Mouse (Mus musculus): ENCODE measurements around the gene Syndig1.
A peak's percentile ranks its signal among the peaks of the same experiment; 100 is the strongest.

Gene Syndig1

DNA sequence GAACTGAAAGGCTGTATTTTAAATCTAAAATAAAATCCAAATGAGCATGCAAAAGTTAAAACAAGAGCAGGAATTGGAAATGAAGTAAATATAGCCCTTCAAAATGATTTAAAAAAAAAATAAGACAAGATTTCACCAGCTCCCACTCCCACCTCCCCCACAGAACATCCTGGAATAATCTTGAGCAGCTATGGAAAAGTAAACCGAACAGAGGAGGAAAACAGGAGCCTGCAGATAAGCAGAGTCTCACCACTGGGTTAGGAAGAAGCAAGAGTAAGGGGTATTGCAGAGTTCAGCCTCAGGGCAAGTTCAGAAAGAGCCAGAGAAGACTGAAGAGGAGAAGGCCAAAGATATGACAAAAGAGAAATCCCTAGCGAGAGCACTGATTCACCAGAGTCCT, 48.9 kb downstream of the Syndig1 start:
- no peak for DNase-seq

- DNase-seq, result no peak
These were observed 58.6 kb downstream of the Syndig1 start for GRCm38 (mm10) chr2:149887634-149888033.

- DNase-seq, result no peak
These were observed 62.6 kb downstream of the Syndig1 start for GRCm38 (mm10) chr2:149891647-149892046.

GRCm38 (mm10) chr2:149896337-149896736, 67.3 kb downstream of the Syndig1 start:
- DNase-seq, result no peak

DNA sequence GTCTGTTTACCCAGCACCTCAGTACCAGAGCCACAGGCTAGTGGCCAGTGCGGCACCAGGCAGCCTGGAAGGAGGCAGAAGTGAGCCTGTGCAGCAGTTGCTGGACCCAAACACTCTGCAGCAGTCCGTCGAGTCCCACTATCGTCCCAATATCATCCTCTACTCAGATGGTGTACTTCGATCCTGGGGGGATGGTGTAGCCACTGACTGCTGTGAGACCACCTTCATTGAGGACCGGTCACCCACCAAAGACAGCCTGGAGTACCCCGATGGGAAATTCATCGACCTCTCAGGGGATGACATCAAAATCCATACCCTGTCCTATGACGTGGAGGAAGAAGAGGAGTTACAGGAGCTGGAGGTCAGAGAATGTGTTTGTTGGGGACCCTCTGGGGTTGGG, 70.6 kb downstream of the Syndig1 start:
- DNase-seq, result no peak

- DNase-seq, result no peak
These were observed 71.6 kb downstream of the Syndig1 start for GRCm38 (mm10) chr2:149900606-149901005.

GRCm38 (mm10) chr2:149904405-149904804, 75.4 kb downstream of the Syndig1 start:
- DNase-seq, result no peak

DNA sequence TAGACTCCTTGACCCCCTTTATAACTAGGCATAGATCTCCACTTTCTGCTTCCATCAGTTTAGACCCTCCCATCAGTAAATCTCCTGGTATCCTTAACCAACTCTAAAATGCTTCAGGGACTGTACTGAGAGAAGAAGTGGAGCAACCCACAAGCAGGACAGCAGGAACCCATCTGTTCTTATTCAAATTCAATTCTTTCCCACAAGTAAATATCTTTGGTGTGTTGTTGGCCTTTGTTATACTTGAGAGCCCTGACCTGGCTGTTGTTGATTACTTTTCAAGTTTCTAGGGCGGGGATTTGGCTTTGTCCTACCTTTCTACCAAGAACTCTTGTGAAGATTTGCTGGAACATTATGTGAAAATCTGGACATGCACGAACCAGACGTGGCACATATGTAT, 77.7 kb downstream of the Syndig1 start:
- no peak for DNase-seq

DNA sequence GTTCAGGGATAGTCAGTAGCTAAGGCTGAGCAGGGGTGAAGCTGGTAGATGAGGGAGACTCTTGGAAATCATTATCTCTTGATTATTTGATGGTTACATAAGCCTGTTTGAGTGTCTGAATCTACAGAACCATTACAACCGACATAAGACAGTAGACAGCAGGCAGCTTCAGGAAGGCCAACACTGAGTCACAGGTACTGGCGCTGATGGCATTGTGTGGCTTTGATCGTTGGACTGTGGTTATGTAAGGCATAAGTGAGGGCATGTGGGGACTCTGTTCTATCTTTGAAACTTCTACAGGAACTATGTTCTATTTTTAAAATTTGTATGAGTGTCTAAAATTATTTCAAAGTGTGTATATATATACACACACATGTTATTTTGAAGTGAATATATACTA, 88.2 kb downstream of the Syndig1 start:
- DNase-seq, result no peak

DNA sequence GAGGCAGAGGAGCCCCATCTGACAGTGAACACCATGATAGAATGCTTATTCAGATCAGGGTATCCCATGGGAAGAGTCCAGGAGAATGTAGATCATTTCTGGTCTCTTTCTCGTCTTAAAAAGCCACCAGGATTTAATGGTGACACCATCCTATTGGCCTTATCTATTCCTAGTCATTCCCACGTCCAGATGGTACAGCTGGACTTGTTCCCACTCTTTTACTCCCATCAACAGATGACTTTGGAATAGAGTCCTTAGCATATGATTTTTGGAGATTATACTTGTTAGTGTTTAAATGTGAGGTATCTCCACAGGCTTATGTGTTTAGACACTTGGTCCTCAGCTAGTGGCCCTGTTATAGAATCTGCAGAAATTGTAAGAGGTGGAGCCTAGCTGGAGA, 94.5 kb downstream of the Syndig1 start:
- no peak for DNase-seq

DNA sequence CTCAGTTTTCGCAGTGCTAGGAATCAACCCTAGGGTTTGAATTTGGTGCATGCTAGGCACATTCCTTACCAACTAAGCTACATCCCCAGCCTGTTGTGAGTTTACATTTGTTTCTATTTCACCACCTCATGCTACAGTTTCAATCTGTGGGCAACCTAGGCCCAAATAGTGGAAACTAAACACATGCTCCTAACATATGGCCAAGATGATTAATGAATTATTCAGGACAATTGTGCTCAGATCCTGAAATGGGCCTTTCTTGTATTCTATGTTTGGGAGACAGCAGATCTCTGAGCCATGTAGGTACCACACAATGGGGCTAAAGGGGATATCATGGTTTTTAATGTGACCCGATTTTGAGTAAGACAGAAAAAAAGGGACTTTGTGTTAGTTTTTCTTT, 96.9 kb downstream of the Syndig1 start:
- DNase-seq, result no peak

DNA sequence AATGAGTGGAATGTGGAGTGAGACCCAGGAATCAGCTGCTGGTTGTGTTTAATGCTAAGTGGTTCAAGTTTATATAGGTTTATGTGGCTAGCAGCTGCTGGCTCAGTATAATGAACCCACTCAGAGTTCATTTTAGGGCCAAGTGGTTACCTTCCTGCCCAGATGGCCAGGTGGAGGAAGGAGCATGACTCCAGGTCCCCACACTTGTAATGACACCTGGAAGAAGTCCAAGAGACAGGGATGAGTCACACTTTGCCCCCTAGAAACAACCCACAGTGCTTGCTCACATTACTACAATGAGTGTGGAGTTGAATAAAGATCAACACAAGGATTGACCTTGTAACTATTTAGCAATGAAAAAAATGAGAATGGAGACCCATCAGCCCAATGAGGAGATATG, 98.0 kb downstream of the Syndig1 start:
- DNase-seq, result no peak

DNA sequence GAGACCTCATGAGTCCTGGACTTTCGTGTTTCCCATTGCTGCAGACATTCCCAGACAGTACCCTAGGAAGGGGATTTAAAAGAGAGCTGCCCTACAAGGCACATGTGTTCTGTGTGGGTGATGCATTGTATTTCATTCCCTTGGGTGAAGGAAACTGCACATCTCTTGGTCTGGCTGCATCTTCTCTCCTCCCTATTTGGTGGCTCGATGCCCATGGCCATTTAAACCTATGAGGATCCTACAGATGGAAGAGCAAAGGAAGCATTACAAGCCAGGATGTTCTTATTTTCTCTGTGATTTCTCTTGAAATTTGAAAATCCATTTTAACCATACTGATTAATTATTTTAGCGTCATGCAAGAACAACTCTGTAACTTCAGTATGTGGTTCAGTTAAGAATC, 98.5 kb downstream of the Syndig1 start:
- DNase-seq, result no peak

- no peak for DNase-seq
These were observed 101.0 kb downstream of the Syndig1 start for GRCm38 (mm10) chr2:149929986-149930385.

DNA sequence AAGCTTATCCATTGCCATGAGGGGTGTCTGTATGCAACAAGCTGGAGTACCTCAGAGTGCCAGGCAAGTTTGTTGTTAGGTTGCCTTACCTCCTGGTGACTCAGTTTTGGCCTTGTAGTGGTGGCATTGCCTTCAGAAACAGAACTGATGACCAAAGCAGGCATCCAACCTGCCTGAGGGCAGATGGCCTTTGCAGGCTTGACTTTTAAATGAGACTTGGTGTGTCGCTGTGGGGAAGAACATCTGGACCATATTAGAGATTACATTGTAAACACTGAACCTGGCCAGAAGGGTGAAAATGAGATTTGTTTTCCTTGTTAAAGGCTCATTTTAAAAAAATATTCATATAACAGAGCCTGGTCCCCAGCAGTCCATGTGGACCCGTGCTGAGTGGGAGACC, 102.1 kb downstream of the Syndig1 start:
- no peak for DNase-seq

- no peak for DNase-seq
These were observed 103.1 kb downstream of the Syndig1 start for GRCm38 (mm10) chr2:149932095-149932494.

GRCm38 (mm10) chr2:149933247-149933898, 104.4 kb downstream of the Syndig1 start:
- no peak for DNase-seq

GRCm38 (mm10) chr2:149934139-149934538, 105.1 kb downstream of the Syndig1 start:
- DNase-seq, result no peak

GRCm38 (mm10) chr2:149938829-149939228, 109.8 kb downstream of the Syndig1 start:
- no peak for DNase-seq

DNA sequence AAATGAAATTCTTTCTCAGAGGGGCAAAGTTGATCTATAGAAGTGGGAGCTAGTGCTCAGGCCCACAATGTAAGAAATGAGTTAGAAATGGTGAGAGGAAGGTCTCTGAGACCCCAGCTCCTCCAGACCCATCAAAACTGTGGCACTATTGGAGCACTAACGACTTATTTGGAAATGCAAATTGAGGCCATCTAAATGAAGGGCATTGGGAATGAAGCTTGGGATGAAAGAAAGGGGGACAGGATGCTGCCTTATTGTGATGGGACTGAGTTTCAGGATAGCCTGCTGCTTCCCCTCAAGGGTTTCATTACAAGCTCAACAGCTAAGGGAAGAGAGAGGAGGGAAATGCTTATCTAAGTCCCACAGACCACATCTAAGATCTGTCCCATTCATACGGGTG, 110.6 kb downstream of the Syndig1 start:
- no peak for DNase-seq

GRCm38 (mm10) chr2:149950641-149951040, 121.6 kb downstream of the Syndig1 start:
- no peak for DNase-seq

DNA sequence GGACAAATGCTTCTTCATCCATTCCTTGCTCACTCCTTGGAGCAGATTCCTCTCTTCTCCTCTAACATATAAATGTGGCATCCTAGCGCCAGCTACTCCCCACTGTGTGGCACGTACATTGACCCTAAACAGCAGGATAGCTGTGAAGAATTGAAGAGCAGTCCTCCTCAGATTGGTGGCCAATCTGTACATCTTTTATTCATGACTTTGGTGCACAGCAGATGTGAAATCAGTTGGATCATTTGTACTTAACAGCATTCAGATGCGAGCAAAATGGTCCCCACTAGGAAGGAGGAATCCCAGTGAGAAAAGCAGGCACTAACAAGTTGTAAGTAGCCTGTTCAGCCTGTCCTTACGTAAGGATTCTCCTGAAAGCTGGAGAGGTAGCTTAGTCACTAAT, 142.0 kb downstream of the Syndig1 start:
- no peak for DNase-seq

DNA sequence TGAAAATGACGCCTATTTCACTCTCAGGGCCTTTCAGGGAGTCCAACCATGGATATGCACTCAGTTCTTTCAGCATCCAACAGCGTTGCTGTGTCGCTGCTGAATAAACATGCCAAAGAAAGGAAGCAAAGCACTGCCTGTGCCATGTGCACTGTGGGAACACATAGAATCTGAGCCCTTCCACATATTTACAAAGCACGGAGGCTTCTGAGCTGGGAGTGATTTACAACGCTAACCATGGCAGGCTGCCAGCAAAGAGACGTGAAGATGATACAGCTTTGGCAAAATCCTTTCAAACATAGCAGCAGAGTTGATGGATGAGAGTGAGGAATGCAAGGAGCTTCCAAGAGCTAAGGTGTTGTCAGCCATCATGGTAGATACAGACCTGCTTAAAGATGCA, 144.6 kb downstream of the Syndig1 start:
- peak in 1 of 2 experiments; percentile 29 for DNase-seq

DNA sequence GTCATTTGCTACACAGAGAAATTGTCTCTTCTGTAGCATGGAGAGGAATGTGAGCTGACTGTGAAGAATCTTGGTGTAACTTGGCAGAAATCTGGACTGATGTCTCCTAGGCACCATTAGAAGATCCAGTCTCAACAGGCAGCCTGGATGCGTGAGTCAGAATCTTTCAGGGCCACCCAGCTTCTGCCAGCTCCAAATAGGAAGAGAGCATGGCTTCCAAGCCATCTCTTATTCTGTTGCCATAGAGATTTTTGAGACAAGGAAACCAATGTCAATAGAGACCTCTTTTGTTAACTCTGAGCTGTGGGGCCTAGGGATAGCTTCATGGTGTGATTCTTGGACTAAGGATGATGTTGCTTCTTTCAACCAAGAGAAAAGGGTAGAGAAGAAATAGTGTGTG, 151.4 kb downstream of the Syndig1 start:
- no peak for DNase-seq

GRCm38 (mm10) chr2:149982466-149982865, 153.5 kb downstream of the Syndig1 start:
- DNase-seq, result no peak

- DNase-seq, result no peak
These were observed 154.1 kb downstream of the Syndig1 start for GRCm38 (mm10) chr2:149983107-149983506.
